Mouse (Mus musculus) bone marrow, adult 2 months (tissue): ENCODE results near the gene Ramp2. TPM values are rescaled to one million over a fixed set of nuclear protein-coding genes. Genes with fewer than 3 reads are reported as not detected.

Experiments
- H3K27ac ChIP-seq: fragments of 200-500 bp; 2 replicates; pipeline ENCODE4 v1.5.1; 2012; ENCODE audit warnings: low read depth, mild to moderate bottlenecking, control low read depth, inconsistent platforms, low read length; ENCODE audit not compliant: control insufficient read depth, poor library complexity, insufficient read depth
- H3K4me1 ChIP-seq: fragments of 200-500 bp; 2 replicates; pipeline ENCODE4 v1.6.1; 2011; ENCODE audit warnings: low read length; ENCODE audit not compliant: control insufficient read depth, insufficient read depth
- H3K4me3 ChIP-seq: fragments of 200-500 bp; replicated peaks from 2 replicates; pipeline ENCODE3; 2011; ENCODE audit warnings: mild to moderate bottlenecking, low read depth, low read length, control low read depth; ENCODE audit not compliant: control insufficient read depth
- CTCF ChIP-seq: fragments of 200-500 bp; IDR thresholded peaks from 2 replicates; pipeline ENCODE4 v1.5.1; 2011; ENCODE audit warnings: low read length, control low read depth; ENCODE audit not compliant: control insufficient read depth, insufficient read depth
- POLR2A ChIP-seq: fragments of 200-500 bp; IDR thresholded peaks from 2 replicates; pipeline ENCODE4 v1.6.1; 2011; ENCODE audit warnings: low read depth, mild to moderate bottlenecking, control low read depth, low read length, borderline replicate concordance; ENCODE audit not compliant: control insufficient read depth
- WGBS: fragments of 180-500 bp; shearing (Covaris S2); methylation state at CpG from one replicate; pipeline ENCODE4 v1.1.7; 2018; 5-methylcytosine and 5-hydroxymethylcytosine counted together
- polyA plus RNA-seq: library from polyadenylated mRNA; stranded (reverse); fragments of >200 nt; gene quantifications from 2 replicates; pipeline ENCODE4 v1.2.4, GENCODE M21; 2011; ENCODE audit warnings: low replicate concordance; ENCODE audit not compliant: missing spikeins, insufficient read depth, insufficient read length

The Ramp2 gene
- polyA plus RNA-seq, 1 experiment: 4.8 TPM

- no peak overlapping the region for H3K27ac ChIP-seq
- no peak for TF ChIP-seq POLR2A
- no peak for TF ChIP-seq CTCF
- no peaks in the 10 kb centered on the region for H3K4me1 ChIP-seq
- no peak overlapping the region for H3K4me3 ChIP-seq
- WGBS: 38% methylated on average over 10 of the region's 10 CpGs
Measured at GRCm38 (mm10) chr11:101269577-101270116, 23.8 kb downstream of the Ramp2 start.

- WGBS: 69% methylated on average over 3 of the region's 3 CpGs
- Histone ChIP-seq H3K4me1 (0 out of 2 replicates have a peak, but pooled peaks cover 1% of the 10 kb centered on the region), H3K4me3 (no peak overlapping the region), H3K27ac (no peak overlapping the region)
- TF ChIP-seq CTCF (no peak), POLR2A (no peak)
Measured at GRCm38 (mm10) chr11:101272446-101272845, 26.6 kb downstream of the Ramp2 start.

GRCm38 (mm10) chr11:101275309-101275708 lies 29.5 kb downstream of the Ramp2 start:
- TF ChIP-seq CTCF (no peak), POLR2A (no peak)
- H3K4me1 ChIP-seq: peaks cover 3% of the 10 kb centered on the region
- 74% methylated on average over 4 of the region's 4 CpGs for WGBS
- no peak overlapping the region for H3K4me3 ChIP-seq
- no peak overlapping the region for H3K27ac ChIP-seq

GRCm38 (mm10) chr11:101276319-101277070 lies 30.7 kb downstream of the Ramp2 start:
- 80% methylated on average over 27 of the region's 27 CpGs for WGBS
- Histone ChIP-seq H3K4me1 (peaks cover 3% of the 10 kb centered on the region), H3K4me3 (no peak overlapping the region), H3K27ac (no peak overlapping the region)
- no peak for TF ChIP-seq POLR2A
- no peak for TF ChIP-seq CTCF

GRCm38 (mm10) chr11:101277381-101278222 lies 31.8 kb downstream of the Ramp2 start:
- no peak overlapping the region for H3K27ac ChIP-seq
- TF ChIP-seq POLR2A (no peak), CTCF (no peak)
- H3K4me1 ChIP-seq: peaks cover 3% of the 10 kb centered on the region
- peak overlapping the region; percentile 74 for H3K4me3 ChIP-seq
- 45% methylated on average over 12 of the region's 12 CpGs for WGBS

- H3K4me1 ChIP-seq: peaks cover 3% of the 10 kb centered on the region
- H3K27ac ChIP-seq: peak within 1 kb of the TSS; percentile 43
- peak; percentile 72; the same call in 1 of the 2 replicates for TF ChIP-seq POLR2A
- no peak for TF ChIP-seq CTCF
- peak within 1 kb of the TSS; percentile 97 for H3K4me3 ChIP-seq
- 3% methylated on average over 45 of the region's 45 CpGs for WGBS
Measured at GRCm38 (mm10) chr11:101278223-101279192, 32.7 kb downstream of the Ramp2 start, which contains the start of the genes Cntd1 and Coa3. Gene Cntd1, plus strand, starts transcription at chr11:101279012. Gene Coa3, minus strand, starts transcription at chr11:101279114.

GRCm38 (mm10) chr11:101279193-101279569 lies 33.4 kb downstream of the Ramp2 start:
- WGBS: 63% methylated on average over 14 of the region's 14 CpGs
- peak overlapping the region; percentile 23; the same call in 1 of the 2 replicates for H3K27ac ChIP-seq

More at GRCm38 (mm10) chr11:101279193-101279569, 33.4 kb downstream of the Ramp2 start:
- TF ChIP-seq POLR2A (no peak), CTCF (no peak)
- H3K4me3 ChIP-seq: peak overlapping the region; percentile 97
- H3K4me1 ChIP-seq: peaks cover 3% of the 10 kb centered on the region
